Mouse (Mus musculus) G1E (cell line): ENCODE results near the gene 1700037C18Rik. TPM values are rescaled to one million over a fixed set of nuclear protein-coding genes. Genes with fewer than 3 reads are reported as not detected.
"Not testable (repeated sequence)": the region's sequence is repeated elsewhere in the genome, so short reads cannot be mapped to it uniquely, and the experiment has no call there.

ENCODE experiments used
- ATAC-seq: 2 replicates; pipeline ENCODE4 v1.8.0; 2016; ENCODE audit warnings: mild to moderate bottlenecking; ENCODE audit not compliant: insufficient number of reproducible peaks, poor library complexity, low FRiP score, severe bottlenecking; ENCODE audit errors: extremely low read depth
- DNase-seq: peaks from one replicate; pipeline ENCODE4 v3.0.0; 2012; ENCODE audit warnings: low spot score
- H3K27me3 ChIP-seq: 2 replicates; pipeline ENCODE4 v1.6.1; 2012; ENCODE audit warnings: mild to moderate bottlenecking, low read length, inconsistent platforms; ENCODE audit not compliant: insufficient read depth
- H3K36me3 ChIP-seq: replicated peaks from 2 replicates; pipeline ENCODE3; 2012; ENCODE audit warnings: mild to moderate bottlenecking, inconsistent platforms
- H3K4me1 ChIP-seq: 2 replicates; pipeline ENCODE4 v1.6.1; 2012; ENCODE audit warnings: low read depth, low read length, inconsistent platforms, mixed read lengths; ENCODE audit not compliant: insufficient read depth
- H3K4me3 ChIP-seq: 2 replicates; pipeline ENCODE4 v1.5.1; 2012; ENCODE audit warnings: low read depth, mild to moderate bottlenecking, inconsistent platforms, low read length, moderate library complexity, mixed read lengths
- H3K9me3 ChIP-seq: replicated peaks from 2 replicates; pipeline ENCODE4 v1.6.1; 2012; ENCODE audit warnings: inconsistent platforms
- CTCF ChIP-seq: IDR thresholded peaks from 2 replicates; pipeline ENCODE4 v1.5.1; 2012; ENCODE audit warnings: low read depth, low read length, inconsistent platforms, mixed read lengths
- GATA1 ChIP-seq: IDR thresholded peaks from 2 replicates; pipeline ENCODE4 v1.6.1; 2012; ENCODE audit warnings: borderline replicate concordance, low read length, inconsistent platforms, mixed read lengths
- GATA2 ChIP-seq: IDR thresholded peaks from 2 replicates; pipeline ENCODE4 v1.6.1; 2012; ENCODE audit warnings: low read depth, low read length, inconsistent platforms, borderline replicate concordance
- POLR2AphosphoS5 ChIP-seq: IDR thresholded peaks from 2 replicates; pipeline ENCODE4 v1.6.1; 2012; ENCODE audit warnings: low read depth, low read length, inconsistent platforms; ENCODE audit not compliant: insufficient replicate concordance
- TAL1 ChIP-seq: conservative IDR thresholded peaks from 2 replicates; pipeline ENCODE4 v1.6.1; 2012; ENCODE audit warnings: low read depth, low read length, inconsistent platforms, mixed read lengths
- polyA plus RNA-seq: library from polyadenylated mRNA; stranded (reverse); fragments of >175 nt; gene quantifications from 2 replicates; pipeline ENCODE4 v1.2.3, GENCODE M21; 2012
- total RNA-seq, 2 experiments: library from RNA; stranded (forward) in 1 of 2; stranded (reverse) in 1 of 2; fragments of 200-1000 nt in 1 of 2; fragments of >200 nt in 1 of 2; fragmentation: Nextera tagmentation in 1 of 2; gene quantifications; 2 replicates each; pipeline ENCODE4 v1.2.3; 2014 to 2017

Gene 1700037C18Rik
- total and polyA plus RNA-seq, 3 experiments: 2.5 to 8.2 (median 6.2) TPM

DNA sequence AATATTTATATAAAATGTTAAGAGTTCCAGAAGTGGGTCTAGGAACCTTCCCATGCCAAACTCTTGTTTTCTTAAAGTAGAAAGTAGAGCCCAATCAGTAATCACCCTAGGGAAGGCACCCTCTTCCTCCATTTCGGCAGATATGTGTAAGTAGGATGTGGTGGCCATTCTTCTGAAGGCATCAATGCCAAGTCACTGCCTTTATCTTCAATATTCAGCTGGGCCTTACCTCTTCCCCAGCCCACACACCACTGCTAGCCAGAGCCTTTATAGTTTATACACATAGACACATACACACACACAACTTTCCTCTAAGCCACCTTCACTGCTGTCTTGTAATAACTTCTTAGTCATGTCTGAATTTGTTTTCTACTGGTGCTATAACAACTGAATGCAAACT is 52.7 kb downstream of the 1700037C18Rik start:
- Histone ChIP-seq H3K36me3 (peaks cover 10% of the 10 kb centered on the region), H3K4me3 (no peak overlapping the region), H3K27me3 (no peaks in the 10 kb centered on the region), H3K4me1 (no peaks in the 10 kb centered on the region; the same call in 1 of the 2 replicates), H3K9me3 (no peaks in the 10 kb centered on the region)
- no peak for ATAC-seq
- TF ChIP-seq TAL1 (no peak), GATA1 (no peak), POLR2AphosphoS5 (no peak), CTCF (no peak), GATA2 (no peak)
- no peak for DNase-seq

DNA sequence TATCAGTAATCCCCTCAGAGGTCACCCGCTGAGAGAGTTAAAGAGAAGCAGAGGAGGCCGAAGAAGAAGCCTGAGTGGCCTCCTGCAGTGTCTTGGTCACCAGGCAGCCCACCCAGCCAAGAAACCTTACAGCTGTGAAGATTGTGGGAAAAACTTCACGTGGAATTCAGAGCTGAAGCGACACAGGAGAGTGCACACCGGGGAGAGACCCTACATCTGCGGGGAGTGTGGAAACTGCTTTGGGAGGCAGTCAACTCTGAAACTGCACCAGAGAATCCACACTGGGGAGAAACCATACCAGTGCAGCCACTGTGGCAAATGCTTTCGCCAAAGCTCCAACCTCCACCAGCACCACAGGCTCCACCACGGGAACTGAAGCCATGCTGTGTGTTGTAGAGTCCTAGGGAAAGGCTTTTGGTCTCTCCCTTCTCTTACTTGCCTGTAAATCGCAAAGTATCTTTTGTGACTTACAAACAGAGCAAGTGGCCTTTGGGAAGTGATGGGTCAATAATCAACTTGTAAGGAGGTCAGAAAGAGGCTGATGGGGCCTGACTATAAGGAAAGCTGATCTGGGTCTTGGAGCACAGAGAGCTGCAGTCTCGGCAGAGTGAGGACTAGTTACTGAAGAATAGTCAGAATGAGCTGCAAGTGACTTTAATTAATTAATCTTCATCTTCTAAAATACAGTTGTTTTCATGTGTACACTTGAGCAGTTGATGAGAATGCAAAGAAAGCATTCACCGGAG is 53.9 kb downstream of the 1700037C18Rik start:
- TF ChIP-seq TAL1 (no peak), POLR2AphosphoS5 (no peak), CTCF (no peak), GATA1 (no peak), GATA2 (no peak)
- Histone ChIP-seq H3K4me3 (no peak overlapping the region), H3K9me3 (no peaks in the 10 kb centered on the region), H3K4me1 (no peaks in the 10 kb centered on the region; the same call in 1 of the 2 replicates), H3K36me3 (peaks cover 6% of the 10 kb centered on the region), H3K27me3 (no peaks in the 10 kb centered on the region)
- DNase-seq: no peak
- ATAC-seq: no peak

GRCm38 (mm10) chr16:3852586-3852985 is 55.9 kb downstream of the 1700037C18Rik start:
- no peaks in the 10 kb centered on the region for H3K27me3 ChIP-seq
- TF ChIP-seq GATA1: no peak
- TF ChIP-seq CTCF: no peak
- TF ChIP-seq POLR2AphosphoS5: no peak
- no peak for TF ChIP-seq GATA2
- no peak for TF ChIP-seq TAL1
- H3K4me3 ChIP-seq: no peak overlapping the region
- ATAC-seq (no peak), DNase-seq (no peak)
- H3K4me1 ChIP-seq: peaks cover 6% of the 10 kb centered on the region
- H3K9me3 ChIP-seq: no peaks in the 10 kb centered on the region
- H3K36me3 ChIP-seq: peaks cover 6% of the 10 kb centered on the region

- ATAC-seq: not testable (repeated sequence)
- peaks cover 19% of the 10 kb centered on the region for H3K4me1 ChIP-seq
Observed at GRCm38 (mm10) chr16:3851301-3851700, 57.2 kb downstream of the 1700037C18Rik start.

DNA sequence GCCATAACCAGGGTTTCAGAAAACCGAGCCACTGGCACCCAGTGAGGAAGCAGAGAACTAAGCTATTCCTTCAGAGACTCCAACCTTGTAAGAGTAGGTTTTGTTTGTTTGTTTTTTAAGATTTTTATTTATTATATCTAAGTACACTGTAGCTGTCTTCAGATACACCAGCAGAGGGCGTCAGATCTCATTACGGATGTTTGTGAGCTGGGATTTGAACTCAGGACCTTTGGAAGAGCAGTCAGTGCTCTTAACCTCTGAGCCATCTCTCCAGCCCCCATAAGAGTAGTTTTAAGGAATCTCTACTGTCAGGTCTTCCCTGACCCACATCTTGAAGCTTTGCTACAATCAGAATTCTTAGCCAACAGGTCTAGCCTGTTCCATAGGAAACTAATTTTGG is 60.1 kb downstream of the 1700037C18Rik start:
- TF ChIP-seq GATA1 (no peak), CTCF (no peak), GATA2 (no peak), POLR2AphosphoS5 (no peak)
- Histone ChIP-seq H3K4me3 (no peak overlapping the region), H3K9me3 (no peaks in the 10 kb centered on the region), H3K4me1 (peaks cover 19% of the 10 kb centered on the region), H3K36me3 (no peaks in the 10 kb centered on the region), H3K27me3 (0 out of 2 replicates have a peak, but pooled peaks cover 3% of the 10 kb centered on the region)
- DNase-seq (no peak), ATAC-seq (no peak)

More at GRCm38 (mm10) chr16:3851301-3851700, 57.2 kb downstream of the 1700037C18Rik start:
- H3K4me3 ChIP-seq, DNase-seq, H3K36me3 ChIP-seq, H3K27me3 ChIP-seq, H3K9me3 ChIP-seq: not testable (repeated sequence)

GRCm38 (mm10) chr16:3847871-3848270 is 60.6 kb downstream of the 1700037C18Rik start:
- Histone ChIP-seq H3K36me3 (no peaks in the 10 kb centered on the region), H3K9me3 (no peaks in the 10 kb centered on the region), H3K4me1 (peaks cover 23% of the 10 kb centered on the region), H3K4me3 (peak overlapping the region; percentile 92; the same call in 1 of the 2 replicates), H3K27me3 (peaks cover 4% of the 10 kb centered on the region; the same call in 1 of the 2 replicates)
- TF ChIP-seq GATA2 (no peak), POLR2AphosphoS5 (no peak), CTCF (no peak), GATA1 (no peak), TAL1 (no peak)
- DNase-seq (no peak), ATAC-seq (no peak)
